Mouse (Mus musculus): ENCODE data around the gene Duox2.
A peak's percentile ranks its signal among the peaks of the same experiment; 100 is the strongest.

The Duox2 gene

GRCm38 (mm10) chr2:122301921-122302573 is 3.8 kb upstream of the Duox2 start:
- DNase-seq: no peak

- no peak for DNase-seq
These were observed 3.1 kb upstream of the Duox2 start for GRCm38 (mm10) chr2:122301081-122301920.

- no peak for DNase-seq
These were observed 2.4 kb upstream of the Duox2 start for GRCm38 (mm10) chr2:122300656-122301020.

GRCm38 (mm10) chr2:122299911-122300655 is 1.8 kb upstream of the Duox2 start:
- DNase-seq: no peak

- DNase-seq: no peak
These were observed 594 bp upstream of the Duox2 start, which contains the start of gene Duoxa2 for GRCm38 (mm10) chr2:122298596-122299490. Gene Duoxa2, plus strand, starts transcription at chr2:122298900.

- no peak for DNase-seq
These were observed 766 bp downstream of the Duox2 start for GRCm38 (mm10) chr2:122297271-122298095.

- no peak for DNase-seq
These were observed 3.3 kb downstream of the Duox2 start for GRCm38 (mm10) chr2:122294916-122295315.

- DNase-seq: no peak
These were observed 12.1 kb downstream of the Duox2 start for GRCm38 (mm10) chr2:122286137-122286536.

- no peak for DNase-seq
These were observed 14.2 kb downstream of the Duox2 start for GRCm38 (mm10) chr2:122284091-122284490.

GRCm38 (mm10) chr2:122278769-122279168 is 19.5 kb downstream of the Duox2 start:
- no peak for DNase-seq

- DNase-seq: no peak
These were observed 31.6 kb downstream of the Duox2 start for GRCm38 (mm10) chr2:122266407-122267193.

GRCm38 (mm10) chr2:122264690-122265089 is 33.6 kb downstream of the Duox2 start:
- DNase-seq: no peak

- no peak for DNase-seq
These were observed 37.5 kb downstream of the Duox2 start for GRCm38 (mm10) chr2:122260729-122261128.

- no peak for DNase-seq
These were observed 42.3 kb downstream of the Duox2 start for GRCm38 (mm10) chr2:122255997-122256396.

GRCm38 (mm10) chr2:122247786-122248185 is 50.5 kb downstream of the Duox2 start:
- no peak for DNase-seq

- peak; percentile 70 for DNase-seq
These were observed 54.5 kb downstream of the Duox2 start for GRCm38 (mm10) chr2:122243671-122244131.

GRCm38 (mm10) chr2:122241935-122242334 is 56.3 kb downstream of the Duox2 start:
- DNase-seq: peak; percentile 20

- DNase-seq: no peak
These were observed 57.0 kb downstream of the Duox2 start for GRCm38 (mm10) chr2:122241226-122241625.

GRCm38 (mm10) chr2:122240735-122241134 is 57.5 kb downstream of the Duox2 start:
- DNase-seq: no peak

- no peak for DNase-seq
These were observed 60.3 kb downstream of the Duox2 start for GRCm38 (mm10) chr2:122237891-122238470.

Data from liver (tissue).